Mouse (Mus musculus) lung, postnatal 0 days (tissue): Measurements from ENCODE around the gene Usp21. TPM values are rescaled to one million over a fixed set of nuclear protein-coding genes. Genes with fewer than 3 reads are reported as not detected.

Experiments
- ATAC-seq: fragments of 200-750 bp; cut with Nextera tagmentation; 2 replicates; pipeline ENCODE4 v1.8.0; 2017; ENCODE audit warnings: moderate library complexity
- DNase-seq: peaks from one replicate; pipeline ENCODE4 v3.0.0-alpha.2; 2016; ENCODE audit warnings: low spot score
- H3K27ac ChIP-seq: fragments of 300-500 bp; sonication (generic); 2 replicates; pipeline ENCODE4 v1.5.1; 2014; ENCODE audit warnings: antibody characterized with exemption, mild to moderate bottlenecking, low read length, mixed read lengths
- H3K27me3 ChIP-seq: fragments of 300-500 bp; sonication (generic); replicated peaks from 2 replicates; pipeline ENCODE4 v1.6.1; 2014; ENCODE audit warnings: low read length, mixed read lengths; ENCODE audit not compliant: insufficient read depth
- H3K36me3 ChIP-seq: fragments of 300-500 bp; sonication (generic); 2 replicates; pipeline ENCODE4 v1.6.1; 2014; ENCODE audit warnings: low read length, mixed read lengths; ENCODE audit not compliant: insufficient read depth
- H3K4me1 ChIP-seq: fragments of 300-500 bp; sonication (generic); 2 replicates; pipeline ENCODE4 v1.6.1; 2014; ENCODE audit warnings: antibody characterized with exemption, low read depth, low read length, mixed read lengths; ENCODE audit not compliant: insufficient read depth
- H3K4me2 ChIP-seq: fragments of 300-500 bp; sonication (generic); replicated peaks from 2 replicates; pipeline ENCODE4 v1.6.1; 2014; ENCODE audit warnings: low read depth, mild to moderate bottlenecking, low read length, moderate library complexity, mixed read lengths
- H3K4me3 ChIP-seq: fragments of 300-500 bp; sonication (generic); 2 replicates; pipeline ENCODE4 v1.5.1; 2014; ENCODE audit warnings: low read depth, low read length
- H3K9ac ChIP-seq: fragments of 300-500 bp; sonication (generic); replicated peaks from 2 replicates; pipeline ENCODE4 v1.6.1; 2014; ENCODE audit warnings: low read depth, mild to moderate bottlenecking
- H3K9me3 ChIP-seq: fragments of 300-500 bp; sonication (generic); 2 replicates; pipeline ENCODE4 v1.6.1; 2016; ENCODE audit warnings: low read length, mixed read lengths
- CTCF ChIP-seq: IDR thresholded peaks from 2 replicates; pipeline ENCODE4 v1.5.1; 2016; ENCODE audit warnings: antibody characterized with exemption, mild to moderate bottlenecking
- EP300 ChIP-seq: IDR thresholded peaks from 2 replicates; pipeline ENCODE4 v1.6.1; 2016; ENCODE audit warnings: antibody characterized with exemption, mild to moderate bottlenecking, control low read depth
- WGBS: fragments of 180-500 bp; shearing (Covaris S2); extraction: QIAGEN DNeasy Blood & Tissue Kit; methylation state at CpG from one replicate; pipeline ENCODE4 v1.1.7; 2014; 5-methylcytosine and 5-hydroxymethylcytosine counted together
- polyA plus RNA-seq: library from polyadenylated mRNA; unstranded; fragments of >200 nt; fragmentation: Nextera tagmentation; extraction: Ambion mirVana; gene quantifications from 2 replicates; pipeline ENCODE4 v1.2.1, GENCODE M21; 2015

Gene Usp21
- polyA plus RNA-seq, 1 experiment from 2014 or later = 38.3 TPM

DNA sequence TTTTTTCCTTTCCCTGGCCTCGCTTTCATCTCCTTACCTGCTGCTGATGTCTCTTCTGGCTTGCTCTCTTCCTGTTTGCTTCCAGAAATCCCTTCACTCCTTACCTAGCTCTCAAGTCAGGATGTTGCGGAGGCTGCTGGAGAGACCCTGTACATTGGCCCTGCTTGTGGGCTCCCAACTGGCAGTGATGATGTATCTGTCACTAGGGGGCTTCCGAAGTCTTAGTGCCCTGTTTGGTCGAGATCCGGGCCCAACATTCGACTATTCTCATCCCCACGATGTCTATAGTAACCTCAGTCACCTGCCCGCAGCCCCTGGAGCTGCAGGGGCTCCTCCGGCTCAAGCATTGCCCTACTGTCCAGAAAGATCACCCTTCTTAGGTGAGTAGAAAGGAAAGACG, 16.2 kb downstream of the Usp21 start:
- no peak overlapping the region for H3K9ac ChIP-seq

DNA sequence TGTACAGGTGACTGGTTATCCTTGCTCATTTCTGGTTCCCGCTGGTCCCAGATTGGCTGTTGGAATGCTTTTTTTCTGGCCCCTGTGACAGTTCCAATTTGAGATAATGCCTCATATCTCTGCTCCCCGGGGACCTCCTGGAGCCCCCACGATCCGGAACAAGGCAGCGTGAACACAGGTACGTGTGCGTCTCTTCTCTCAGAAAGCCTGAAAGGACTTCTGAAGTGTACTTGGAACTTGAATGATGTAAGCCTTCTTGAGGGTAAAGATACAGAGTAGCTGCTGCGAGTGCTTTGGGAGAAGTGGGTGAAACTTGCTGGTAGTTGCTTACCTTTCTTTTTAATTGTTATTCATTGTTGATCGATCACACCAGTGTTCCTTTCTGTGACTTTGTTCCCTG, 16.6 kb downstream of the Usp21 start:
- WGBS = 37% methylated on average over 9 of the region's 9 CpGs
- Histone ChIP-seq H3K4me1 (peaks cover 7% of the 10 kb centered on the region; the same call in 1 of the 2 replicates), H3K9me3 (no peaks in the 10 kb centered on the region), H3K4me3 (peak overlapping the region; percentile 84), H3K36me3 (peaks cover 25% of the 10 kb centered on the region; the same call in 1 of the 2 replicates), H3K4me2 (peak overlapping the region; percentile 87), H3K27me3 (no peaks in the 10 kb centered on the region), H3K9ac (peak overlapping the region; percentile 71), H3K27ac (peak overlapping the region; percentile 91)
- peak; percentile 39 for ATAC-seq
- peak; percentile 81 for DNase-seq
- TF ChIP-seq EP300 (no peak), CTCF (no peak)

More for the DNA sequence above, 16.2 kb downstream of the Usp21 start:
- H3K4me2 ChIP-seq = peak overlapping the region; percentile 87
- H3K27ac ChIP-seq = peak overlapping the region; percentile 28
- 0 out of 2 replicates have a peak, but pooled peaks have one; percentile 10 for TF ChIP-seq CTCF
- TF ChIP-seq EP300 = no peak
- ATAC-seq (no peak), DNase-seq (no peak)
- H3K9me3 ChIP-seq = no peaks in the 10 kb centered on the region
- H3K36me3 ChIP-seq = peaks cover 29% of the 10 kb centered on the region; the same call in 1 of the 2 replicates
- H3K4me3 ChIP-seq = peak overlapping the region; percentile 4; the same call in 1 of the 2 replicates
- 45% methylated on average over 10 of the region's 10 CpGs for WGBS
- H3K4me1 ChIP-seq = peaks cover 7% of the 10 kb centered on the region; the same call in 1 of the 2 replicates
- H3K27me3 ChIP-seq = no peaks in the 10 kb centered on the region

DNA sequence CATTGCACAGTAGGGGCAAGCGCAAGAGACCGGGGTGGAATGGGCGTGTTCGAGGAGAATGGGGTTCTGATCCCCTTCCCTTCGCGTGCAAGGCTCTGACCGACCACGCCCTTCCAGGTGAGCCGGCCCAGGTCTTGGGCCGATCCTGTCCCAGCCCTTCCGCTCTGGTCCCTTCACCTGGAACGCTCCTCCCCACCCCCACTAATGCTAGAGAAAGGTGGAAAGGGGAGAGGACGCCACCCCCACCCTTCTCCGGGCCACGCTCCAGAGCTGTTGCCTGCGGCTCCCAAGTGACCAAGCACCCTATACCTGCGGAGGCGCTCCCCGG, 17.3 kb downstream of the Usp21 start:
- Histone ChIP-seq H3K27me3 (no peaks in the 10 kb centered on the region), H3K4me3 (peak overlapping the region; percentile 84), H3K9ac (peak overlapping the region; percentile 71), H3K4me1 (peaks cover 7% of the 10 kb centered on the region; the same call in 1 of the 2 replicates), H3K9me3 (no peaks in the 10 kb centered on the region), H3K27ac (peak overlapping the region; percentile 91), H3K4me2 (peak overlapping the region; percentile 87), H3K36me3 (peaks cover 21% of the 10 kb centered on the region; the same call in 1 of the 2 replicates)
- peak; percentile 87 for ATAC-seq
- 0% methylated on average over 19 of the region's 19 CpGs for WGBS
- peak; percentile 90 for DNase-seq
- TF ChIP-seq EP300 = no peak
- TF ChIP-seq CTCF = no peak

DNA sequence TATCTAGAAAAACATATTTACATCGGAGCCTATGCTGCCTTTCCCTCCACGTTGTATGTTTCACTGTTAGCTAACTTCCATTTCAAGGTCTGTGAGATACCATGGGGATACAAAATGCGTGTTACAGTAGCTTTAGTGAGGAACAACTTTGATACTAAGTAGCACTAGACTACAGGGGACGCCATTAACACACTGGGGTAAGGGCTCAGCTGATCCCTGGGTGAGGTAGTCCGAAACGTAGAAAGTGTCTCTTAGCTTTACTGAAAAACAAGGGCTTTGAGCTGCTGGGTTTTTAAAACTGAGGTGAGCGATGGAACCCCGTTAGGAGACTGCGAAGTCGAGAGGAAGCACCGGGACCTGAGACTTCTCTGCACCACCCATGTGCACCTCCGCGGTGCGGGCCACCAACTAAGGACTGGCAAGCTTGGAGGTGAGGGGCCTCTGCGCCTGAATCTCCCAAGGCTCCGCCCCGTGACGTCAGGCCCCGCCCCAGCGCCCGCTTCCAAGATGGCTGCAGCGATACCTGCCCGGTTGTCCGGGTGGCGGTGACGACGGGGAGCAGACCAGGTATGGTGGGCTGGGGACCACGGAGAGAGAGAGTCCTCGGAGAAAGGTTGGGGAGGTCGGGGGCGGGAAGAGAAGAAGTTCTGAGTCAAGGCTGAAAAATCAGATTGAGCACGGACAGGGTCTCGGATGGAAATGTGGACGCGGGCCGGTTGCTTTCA, 17.8 kb downstream of the Usp21 start, which contains the start of gene B4galt3:
Gene B4galt3 (plus strand): TSS at position 481 of the 725 bp plus-strand sequence.
- Histone ChIP-seq H3K4me2 (peak within 1 kb of the TSS; percentile 87), H3K36me3 (peaks cover 15% of the 10 kb centered on the region; the same call in 1 of the 2 replicates), H3K9me3 (no peaks in the 10 kb centered on the region), H3K4me3 (peak within 1 kb of the TSS; percentile 84), H3K27ac (peak within 1 kb of the TSS; percentile 91), H3K27me3 (no peaks in the 10 kb centered on the region), H3K4me1 (peaks cover 7% of the 10 kb centered on the region; the same call in 1 of the 2 replicates), H3K9ac (peak within 1 kb of the TSS; percentile 71)
- peak; percentile 93 for DNase-seq
- peak; percentile 94 for ATAC-seq
- 4% methylated on average over 36 of the region's 36 CpGs for WGBS
- TF ChIP-seq EP300 (0 out of 2 replicates have a peak, but pooled peaks have one; percentile 18), CTCF (no peak; the same call in 1 of the 2 replicates)

DNA sequence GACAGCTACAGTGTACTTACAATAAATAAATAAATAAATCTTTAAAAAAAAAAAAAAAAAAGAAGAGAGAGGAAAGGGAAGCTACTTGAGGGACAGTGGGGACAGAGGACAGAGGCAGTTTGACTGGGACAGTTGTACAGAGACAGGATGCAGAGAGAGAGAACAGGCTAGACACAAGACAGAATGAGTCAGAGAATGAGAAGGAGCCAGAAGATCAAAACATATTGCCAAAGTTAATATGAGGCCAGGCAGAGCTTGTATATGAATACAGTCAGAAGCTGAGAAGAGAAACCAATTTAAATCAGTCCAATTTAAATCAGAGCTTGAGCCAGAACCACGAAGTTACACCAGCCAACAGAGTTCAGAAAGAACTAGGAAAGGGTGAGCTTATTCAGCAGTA, 19.4 kb downstream of the Usp21 start:
- no peak overlapping the region for H3K27ac ChIP-seq
- H3K4me3 ChIP-seq = no peak overlapping the region
- H3K9ac ChIP-seq = no peak overlapping the region
- no peak for DNase-seq
- H3K36me3 ChIP-seq = 0 out of 2 replicates have a peak, but pooled peaks cover 4% of the 10 kb centered on the region
- WGBS = 63% methylated on average over 1 of the region's 1 CpGs
- H3K4me1 ChIP-seq = peaks cover 7% of the 10 kb centered on the region; the same call in 1 of the 2 replicates
- no peaks in the 10 kb centered on the region for H3K9me3 ChIP-seq
- ATAC-seq = no peak
- no peak overlapping the region for H3K4me2 ChIP-seq
- TF ChIP-seq CTCF (no peak), EP300 (no peak)
- no peaks in the 10 kb centered on the region for H3K27me3 ChIP-seq

DNA sequence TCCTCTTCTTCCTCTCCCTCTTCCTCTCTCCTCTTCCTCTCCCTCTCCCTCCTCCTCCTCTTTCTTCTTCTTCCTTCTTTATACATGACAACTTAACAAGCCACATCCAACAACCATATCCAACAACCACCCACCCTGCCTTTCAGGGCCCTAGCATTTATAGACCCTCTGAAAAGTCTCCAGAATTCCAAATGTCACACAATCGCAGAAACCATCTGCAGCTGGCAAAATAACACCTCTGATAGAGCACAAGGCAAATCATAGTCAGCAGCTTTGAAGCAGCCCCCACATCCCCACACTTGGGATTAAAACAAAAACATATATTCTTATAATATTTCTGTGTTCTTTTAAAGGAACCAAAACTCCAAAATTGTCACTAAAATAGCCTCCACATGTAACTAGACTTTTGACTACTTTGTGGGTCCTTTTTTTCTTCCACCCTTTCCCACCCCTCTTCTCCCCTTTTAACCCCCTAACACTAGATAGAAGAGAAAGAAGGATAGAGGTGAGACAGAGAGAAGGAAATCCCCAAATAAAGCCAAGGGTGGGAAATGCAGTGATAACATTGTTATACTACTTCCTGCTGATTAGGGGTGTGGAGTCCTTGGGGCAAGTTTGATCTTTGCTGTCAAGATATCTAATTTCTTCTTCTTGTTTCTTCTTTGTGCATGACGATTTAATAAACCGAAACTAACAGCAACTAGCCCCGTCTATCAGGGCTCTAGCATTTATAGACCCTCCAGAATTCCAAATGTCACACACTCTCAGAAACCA, 21.6 kb downstream of the Usp21 start:
- H3K27ac ChIP-seq = no peak overlapping the region
- peaks cover 10% of the 10 kb centered on the region; the same call in 1 of the 2 replicates for H3K4me1 ChIP-seq
- no peaks in the 10 kb centered on the region for H3K36me3 ChIP-seq
- no peak overlapping the region for H3K9ac ChIP-seq
- H3K27me3 ChIP-seq = no peaks in the 10 kb centered on the region
- no peak overlapping the region for H3K4me2 ChIP-seq
- no peaks in the 10 kb centered on the region for H3K9me3 ChIP-seq
- no peak overlapping the region for H3K4me3 ChIP-seq
- no peak for DNase-seq
- no peak for ATAC-seq
- TF ChIP-seq CTCF = no peak
- no peak for TF ChIP-seq EP300
- WGBS = 43% methylated on average over 4 of the region's 4 CpGs
